Mouse (Mus musculus): ENCODE data around the gene AI464131. TPM values are rescaled to one million over a fixed set of nuclear protein-coding genes. Genes with fewer than 3 reads are reported as not detected.

Gene AI464131
- polyA plus RNA-seq, 1 experiment: 0.07 TPM

DNA sequence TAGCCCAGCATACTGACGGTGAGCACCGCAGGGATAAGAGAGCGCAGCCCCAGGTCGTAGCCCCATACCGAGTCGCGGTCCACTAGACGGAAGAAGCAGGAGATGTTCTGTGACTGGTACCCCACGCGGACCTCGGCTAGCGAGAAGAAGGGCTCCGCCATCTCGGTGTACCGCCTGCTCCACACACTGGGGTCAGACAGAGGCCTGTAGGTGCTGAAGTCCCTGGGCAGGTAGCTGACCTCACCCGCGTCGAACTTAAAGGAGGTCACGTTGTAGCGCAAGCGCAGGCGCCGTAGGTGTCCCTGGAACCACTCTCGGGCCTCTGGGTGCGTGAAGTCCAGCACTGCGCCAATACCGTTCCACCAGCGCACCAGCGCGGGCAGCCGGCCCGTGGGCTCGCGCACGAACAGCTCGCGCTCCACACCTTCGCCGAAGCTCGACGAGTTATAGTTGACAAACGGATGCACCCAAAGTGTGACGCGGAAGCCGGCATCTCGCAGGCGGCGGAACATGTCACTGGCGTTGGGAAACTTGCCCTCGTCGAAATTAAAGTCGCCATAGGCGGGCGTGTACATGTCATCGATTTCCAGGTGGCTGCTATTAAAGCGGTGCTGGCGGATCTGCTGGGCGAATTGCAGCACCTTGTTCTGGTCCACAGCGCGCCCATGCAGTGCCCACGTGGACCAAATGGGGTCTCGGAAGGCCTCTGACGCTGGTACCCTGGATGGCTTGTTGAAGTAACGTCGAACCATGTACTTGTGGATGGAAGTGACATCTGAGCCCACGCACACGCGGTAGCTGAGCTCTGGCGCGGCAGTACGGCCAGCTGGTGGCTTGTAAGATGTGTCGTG, 4.7 kb downstream of the AI464131 start:
- H3K4me3 ChIP-seq (replicated peaks): peak overlapping the region; percentile 76

GRCm38 (mm10) chr4:41497579-41497978, 5.3 kb downstream of the AI464131 start:
- Histone ChIP-seq H3K36me3 (replicated peaks; ENCODE audit: low read length) (no peaks in the 10 kb centered on the region), H3K9me3 (peaks cover 9% of the 10 kb centered on the region; the same call in 1 of the 2 replicates), H3K4me1 (peaks cover 24% of the 10 kb centered on the region), H3K4me3 (replicated peaks) (peak overlapping the region; percentile 69), H3K27me3 (replicated peaks) (peaks cover 96% of the 10 kb centered on the region)
- TF ChIP-seq FLI1 (IDR thresholded peaks at IDR 0.05; ENCODE audit: low read length) (no peak), GATA1 (IDR thresholded peaks at IDR 0.05; ENCODE audit: borderline replicate concordance, low read length) (no peak)

More for the DNA sequence above, 4.7 kb downstream of the AI464131 start:
- Histone ChIP-seq H3K4me1 (peaks cover 31% of the 10 kb centered on the region), H3K9me3 (peaks cover 10% of the 10 kb centered on the region; the same call in 1 of the 2 replicates), H3K36me3 (replicated peaks; ENCODE audit: low read length) (no peaks in the 10 kb centered on the region), H3K27me3 (replicated peaks) (peaks cover 97% of the 10 kb centered on the region)
- TF ChIP-seq GATA1 (IDR thresholded peaks at IDR 0.05; ENCODE audit: borderline replicate concordance, low read length) (no peak), FLI1 (IDR thresholded peaks at IDR 0.05; ENCODE audit: low read length) (no peak)

DNA sequence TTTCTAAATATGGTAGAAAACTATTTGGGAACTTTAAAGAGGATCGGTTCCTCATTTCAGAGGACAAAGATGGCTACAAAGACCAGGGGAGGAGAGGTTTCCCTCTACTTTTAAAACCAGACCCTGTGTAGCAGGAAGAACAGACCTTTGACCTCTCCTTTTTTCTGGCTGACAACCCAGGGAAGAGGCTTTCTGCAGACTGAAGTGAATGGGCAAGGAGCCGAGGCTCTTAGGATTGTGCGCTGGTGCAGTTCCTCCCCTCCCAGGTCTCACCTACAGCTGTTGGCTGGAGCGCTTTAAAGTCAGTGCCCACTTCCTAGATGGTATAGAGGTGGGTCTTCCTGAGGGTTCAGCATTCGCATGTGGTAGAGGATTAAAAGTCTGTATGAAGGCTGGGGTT, 5.8 kb downstream of the AI464131 start:
- H3K4me3 ChIP-seq (replicated peaks): no peak overlapping the region
- H3K27me3 ChIP-seq (replicated peaks): peaks cover 91% of the 10 kb centered on the region
- TF ChIP-seq GATA1 (IDR thresholded peaks at IDR 0.05; ENCODE audit: borderline replicate concordance, low read length) (no peak), FLI1 (IDR thresholded peaks at IDR 0.05; ENCODE audit: low read length) (no peak)
- H3K9me3 ChIP-seq: peaks cover 9% of the 10 kb centered on the region; the same call in 1 of the 2 replicates
- H3K4me1 ChIP-seq: peaks cover 21% of the 10 kb centered on the region
- H3K36me3 ChIP-seq (replicated peaks; ENCODE audit: low read length): no peaks in the 10 kb centered on the region

GRCm38 (mm10) chr4:41495850-41496249, 7.0 kb downstream of the AI464131 start:
- Histone ChIP-seq H3K27me3 (replicated peaks) (peaks cover 79% of the 10 kb centered on the region), H3K4me3 (replicated peaks) (no peak overlapping the region), H3K4me1 (peaks cover 21% of the 10 kb centered on the region), H3K9me3 (peaks cover 9% of the 10 kb centered on the region; the same call in 1 of the 2 replicates), H3K36me3 (replicated peaks; ENCODE audit: low read length) (no peaks in the 10 kb centered on the region)
- TF ChIP-seq FLI1 (IDR thresholded peaks at IDR 0.05; ENCODE audit: low read length): no peak
- no peak for TF ChIP-seq GATA1 (IDR thresholded peaks at IDR 0.05; ENCODE audit: borderline replicate concordance, low read length)

DNA sequence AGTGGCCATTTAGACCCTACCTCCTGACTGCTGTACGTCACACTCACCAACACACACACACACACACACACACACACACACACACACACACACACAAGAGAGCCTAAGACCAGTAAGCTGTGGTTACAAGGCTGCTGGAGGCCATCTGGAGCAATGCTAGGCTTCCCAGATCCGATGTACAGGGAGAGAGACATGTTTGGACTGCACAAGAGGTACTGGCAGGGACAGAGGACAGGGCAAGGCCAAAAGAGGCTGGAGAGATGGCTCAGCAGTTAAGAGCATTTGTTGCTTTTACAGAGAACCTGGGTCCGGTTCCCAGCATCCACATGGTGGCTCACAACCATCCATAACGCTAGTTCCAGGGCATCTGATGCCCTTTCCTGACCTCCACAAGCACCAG, 7.8 kb downstream of the AI464131 start:
- no peak overlapping the region for H3K4me3 ChIP-seq (replicated peaks)
- peaks cover 21% of the 10 kb centered on the region for H3K4me1 ChIP-seq
- peaks cover 73% of the 10 kb centered on the region for H3K27me3 ChIP-seq (replicated peaks)
- H3K9me3 ChIP-seq: peaks cover 9% of the 10 kb centered on the region; the same call in 1 of the 2 replicates
- no peaks in the 10 kb centered on the region for H3K36me3 ChIP-seq (replicated peaks; ENCODE audit: low read length)
- TF ChIP-seq GATA1 (IDR thresholded peaks at IDR 0.05; ENCODE audit: borderline replicate concordance, low read length) (no peak), FLI1 (IDR thresholded peaks at IDR 0.05; ENCODE audit: low read length) (no peak)

DNA sequence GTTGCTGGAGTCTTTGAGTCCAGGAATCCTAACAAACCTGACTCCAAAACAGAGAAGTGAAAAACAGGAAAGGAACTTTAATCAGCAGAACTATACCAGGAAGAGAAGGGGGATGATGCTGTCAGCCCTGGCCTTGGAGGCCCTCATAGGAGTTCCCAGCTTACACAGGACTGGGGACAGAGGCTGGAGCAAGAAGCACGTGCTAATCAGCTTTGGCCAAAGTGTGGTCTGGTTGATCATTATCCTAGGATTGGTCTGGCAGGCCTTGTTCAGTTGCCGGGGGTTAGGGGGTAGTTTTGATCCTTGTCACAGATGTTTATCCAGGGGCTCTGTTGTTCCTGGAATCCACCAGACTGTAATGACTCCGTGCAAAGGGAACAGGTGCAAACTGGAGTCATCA, 8.5 kb downstream of the AI464131 start:
- no peak for TF ChIP-seq FLI1 (IDR thresholded peaks at IDR 0.05; ENCODE audit: low read length)
- no peak for TF ChIP-seq GATA1 (IDR thresholded peaks at IDR 0.05; ENCODE audit: borderline replicate concordance, low read length)
- Histone ChIP-seq H3K4me1 (peaks cover 21% of the 10 kb centered on the region), H3K9me3 (peaks cover 9% of the 10 kb centered on the region; the same call in 1 of the 2 replicates), H3K36me3 (replicated peaks; ENCODE audit: low read length) (no peaks in the 10 kb centered on the region), H3K27me3 (replicated peaks) (peaks cover 67% of the 10 kb centered on the region), H3K4me3 (replicated peaks) (no peak overlapping the region)

DNA sequence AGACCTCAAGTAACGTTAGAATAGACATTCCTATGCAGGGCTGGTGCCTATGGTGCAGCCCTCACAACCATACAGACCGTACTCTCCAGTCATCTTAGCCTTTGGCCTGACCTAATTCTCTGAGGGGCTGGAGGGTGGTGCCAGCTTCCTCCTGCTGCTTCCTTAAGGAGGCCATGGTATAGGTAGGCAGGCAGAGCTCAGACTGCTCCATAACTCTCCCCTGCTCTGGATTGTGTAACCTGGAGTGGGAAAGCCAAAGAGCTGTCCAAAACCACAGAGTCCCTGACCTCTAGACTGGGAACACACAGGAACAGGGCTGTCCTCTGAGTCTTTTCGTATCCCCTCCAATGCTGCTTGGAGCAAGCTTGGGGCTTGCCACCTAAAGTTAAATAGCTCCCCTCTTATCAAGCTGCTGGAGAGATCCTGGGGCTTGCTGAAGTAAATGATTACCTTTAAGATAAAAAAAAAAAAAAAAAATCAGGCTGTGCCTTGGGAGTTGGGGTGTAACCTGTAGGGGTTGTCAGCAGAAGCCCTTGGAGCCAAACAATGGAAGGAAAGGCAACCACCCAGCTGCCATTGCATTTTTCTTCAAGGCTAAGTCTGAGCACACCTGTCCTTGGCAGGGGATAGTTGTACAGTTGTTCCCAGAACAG, 9.3 kb downstream of the AI464131 start:
- Histone ChIP-seq H3K9me3 (peaks cover under 1% of the 10 kb centered on the region; the same call in 1 of the 2 replicates), H3K27me3 (replicated peaks) (peaks cover 59% of the 10 kb centered on the region), H3K4me1 (peaks cover 13% of the 10 kb centered on the region), H3K4me3 (replicated peaks) (no peak overlapping the region), H3K36me3 (replicated peaks; ENCODE audit: low read length) (no peaks in the 10 kb centered on the region)
- TF ChIP-seq FLI1 (IDR thresholded peaks at IDR 0.05; ENCODE audit: low read length): no peak

GRCm38 (mm10) chr4:41492951-41493350, 9.9 kb downstream of the AI464131 start:
- peaks cover 53% of the 10 kb centered on the region for H3K27me3 ChIP-seq (replicated peaks)
- H3K36me3 ChIP-seq (replicated peaks; ENCODE audit: low read length): no peaks in the 10 kb centered on the region
- H3K9me3 ChIP-seq: no peaks in the 10 kb centered on the region
- TF ChIP-seq FLI1 (IDR thresholded peaks at IDR 0.05; ENCODE audit: low read length) (no peak), GATA1 (IDR thresholded peaks at IDR 0.05; ENCODE audit: borderline replicate concordance, low read length) (no peak)
- peaks cover 7% of the 10 kb centered on the region for H3K4me1 ChIP-seq
- no peak overlapping the region for H3K4me3 ChIP-seq (replicated peaks)

DNA sequence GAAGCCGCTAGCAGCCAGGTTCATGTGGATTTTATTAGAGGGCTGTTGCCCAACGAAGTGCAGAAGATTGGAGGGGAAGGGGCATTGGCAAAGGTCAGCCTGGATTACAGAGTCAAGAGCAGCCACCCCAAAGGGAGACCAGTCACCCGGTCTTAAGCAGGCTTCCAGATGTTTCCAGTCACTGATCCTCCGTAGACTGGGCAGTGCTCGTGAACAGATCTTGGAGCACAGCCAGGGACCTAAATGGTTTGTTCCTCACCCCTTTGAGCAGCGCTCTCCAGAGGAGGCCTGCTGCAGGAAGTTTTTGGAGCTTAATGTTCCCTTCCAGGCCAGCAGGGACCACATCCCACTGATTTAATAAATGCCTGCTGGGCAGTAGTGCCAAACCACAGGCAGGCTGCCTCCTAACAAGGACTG, 21.3 kb downstream of the AI464131 start:
- TF ChIP-seq GATA1 (IDR thresholded peaks at IDR 0.05; ENCODE audit: borderline replicate concordance, low read length) (no peak), FLI1 (IDR thresholded peaks at IDR 0.05; ENCODE audit: low read length) (no peak)
- peaks cover 46% of the 10 kb centered on the region for H3K36me3 ChIP-seq (replicated peaks; ENCODE audit: low read length)
- no peaks in the 10 kb centered on the region for H3K27me3 ChIP-seq (replicated peaks)
- no peak overlapping the region for H3K4me3 ChIP-seq (replicated peaks)
- H3K4me1 ChIP-seq: no peaks in the 10 kb centered on the region
- H3K9me3 ChIP-seq: peaks cover 3% of the 10 kb centered on the region; the same call in 1 of the 2 replicates

- H3K4me3 ChIP-seq (replicated peaks): no peak overlapping the region
- peaks cover 49% of the 10 kb centered on the region for H3K36me3 ChIP-seq (replicated peaks; ENCODE audit: low read length)
- no peak for TF ChIP-seq GATA1 (IDR thresholded peaks at IDR 0.05; ENCODE audit: borderline replicate concordance, low read length)
- TF ChIP-seq FLI1 (IDR thresholded peaks at IDR 0.05; ENCODE audit: low read length): no peak
- no peaks in the 10 kb centered on the region for H3K4me1 ChIP-seq
- H3K27me3 ChIP-seq (replicated peaks): no peaks in the 10 kb centered on the region
- no peaks in the 10 kb centered on the region for H3K9me3 ChIP-seq
Observed at GRCm38 (mm10) chr4:41480254-41480653, 22.6 kb downstream of the AI464131 start.

All from megakaryocyte, embryonic 14.5 days (primary cell).